Mouse (Mus musculus): ENCODE measurements at regions not wholly inside any gene's neighbourhood (a gene's known extent, or its start where the extent isn't known, plus 50 kb on each side); places are given as distances from the start of the nearest gene placed in this dataset.
"Not testable (repeated sequence)": the region's sequence is repeated elsewhere in the genome, so short reads cannot be mapped to it uniquely, and the experiment has no call there.

GRCm38 (mm10) chr6:74966046-74966445 is 1496.6 kb upstream of the 4931417E11Rik start:
- no peak for DNase-seq

GRCm38 (mm10) chr6:74928485-74928884 is 1459.0 kb upstream of the 4931417E11Rik start:
- DNase-seq, result no peak

GRCm38 (mm10) chr6:74903551-74903950 is 1434.1 kb upstream of the 4931417E11Rik start:
- DNase-seq, result no peak

- peak; percentile 3 to 5 for DNase-seq
These were observed 1401.3 kb upstream of the 4931417E11Rik start for GRCm38 (mm10) chr6:74870626-74871320.

GRCm38 (mm10) chr6:74820696-74821095 is 1351.2 kb upstream of the 4931417E11Rik start:
- DNase-seq, result not testable (repeated sequence)
